Mouse (Mus musculus) midbrain, embryonic 11.5 days (tissue): ENCODE measurements around the gene Slc39a3. TPM values are rescaled to one million over a fixed set of nuclear protein-coding genes. Genes with fewer than 3 reads are reported as not detected.

Source experiments
- ATAC-seq: fragments of 200-750 bp; cut with Nextera tagmentation; 2 replicates; pipeline ENCODE4 v1.8.0; 2017; ENCODE audit warnings: moderate TSS enrichment, moderate library complexity; ENCODE audit not compliant: low FRiP score
- DNase-seq: peaks from one replicate; pipeline ENCODE4 v3.0.0; 2015; ENCODE audit warnings: low spot score; ENCODE audit errors: missing footprints
- H3K27ac ChIP-seq: fragments of 300-500 bp; sonication (generic); 2 replicates; pipeline ENCODE4 v1.5.1; 2014; ENCODE audit warnings: low read depth, low read length
- H3K27me3 ChIP-seq: fragments of 300-500 bp; sonication (generic); 2 replicates; pipeline ENCODE4 v1.6.1; 2014; ENCODE audit warnings: mild to moderate bottlenecking, low read length, moderate library complexity, mixed read lengths; ENCODE audit not compliant: control insufficient read depth, insufficient read depth
- H3K36me3 ChIP-seq: fragments of 300-500 bp; sonication (generic); 2 replicates; pipeline ENCODE4 v1.6.1; 2014; ENCODE audit warnings: mild to moderate bottlenecking, low read length, moderate library complexity, mixed read lengths; ENCODE audit not compliant: control insufficient read depth, insufficient read depth
- H3K4me1 ChIP-seq: fragments of 300-500 bp; sonication (generic); 2 replicates; pipeline ENCODE4 v1.6.1; 2014; ENCODE audit warnings: low read length; ENCODE audit not compliant: control insufficient read depth, insufficient read depth
- H3K4me2 ChIP-seq: fragments of 300-500 bp; sonication (generic); 2 replicates; pipeline ENCODE4 v1.6.1; 2014; ENCODE audit warnings: mild to moderate bottlenecking, moderate library complexity
- H3K4me3 ChIP-seq: fragments of 300-500 bp; sonication (generic); 2 replicates; pipeline ENCODE4 v1.5.1; 2014; ENCODE audit warnings: low read depth, low read length
- H3K9ac ChIP-seq: fragments of 300-500 bp; sonication (generic); 2 replicates; pipeline ENCODE4 v1.6.1; 2014; ENCODE audit warnings: low read length
- H3K9me3 ChIP-seq: fragments of 300-500 bp; sonication (generic); 2 replicates; pipeline ENCODE4 v1.6.1; 2016; ENCODE audit warnings: low read length; ENCODE audit not compliant: control insufficient read depth
- WGBS: fragments of 180-500 bp; shearing (Covaris S2); extraction: QIAGEN DNeasy Blood & Tissue Kit; methylation state at CpG from one replicate; pipeline ENCODE4 v1.1.7; 2014; 5-methylcytosine and 5-hydroxymethylcytosine counted together
- polyA plus RNA-seq: library from polyadenylated mRNA; unstranded; fragments of >200 nt; fragmentation: Nextera tagmentation; extraction: Ambion mirVana; gene quantifications from 2 replicates; pipeline ENCODE4 v1.2.1, GENCODE M21; 2014

Slc39a3 gene
- polyA plus RNA-seq, 1 experiment from 2014 or later, result 10.1 TPM

DNA sequence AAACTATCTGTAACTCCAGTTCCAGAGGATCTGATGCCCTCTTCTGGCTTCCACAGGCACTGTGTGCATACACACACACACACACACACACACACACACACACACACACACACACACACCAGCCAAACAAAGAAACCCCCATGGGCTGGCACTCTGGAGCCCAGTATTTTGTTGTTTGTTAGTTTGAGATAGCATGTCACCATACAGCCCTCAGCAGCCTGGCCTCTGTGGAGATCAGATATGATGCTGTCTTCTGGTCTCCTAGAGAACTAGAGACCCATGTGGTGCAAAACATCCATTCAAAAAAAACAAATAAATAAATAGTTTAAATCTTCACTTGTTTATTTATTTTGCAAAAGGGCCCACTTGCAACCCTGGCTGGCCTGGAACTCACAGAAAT, 9.0 kb downstream of the Slc39a3 start:
- no peak overlapping the region for H3K4me2 ChIP-seq
- no peak overlapping the region for H3K4me3 ChIP-seq
- H3K9ac ChIP-seq, result no peak overlapping the region
- H3K4me1 ChIP-seq, result peaks cover 7% of the 10 kb centered on the region; the same call in 1 of the 2 replicates
- H3K36me3 ChIP-seq, result peaks cover 6% of the 10 kb centered on the region; the same call in 1 of the 2 replicates
- H3K27ac ChIP-seq, result no peak overlapping the region
- ATAC-seq (no peak), DNase-seq (no peak)
- no peaks in the 10 kb centered on the region for H3K9me3 ChIP-seq
- peaks cover 7% of the 10 kb centered on the region for H3K27me3 ChIP-seq

GRCm38 (mm10) chr10:81027331-81027730, 9.9 kb downstream of the Slc39a3 start:
- DNase-seq (no peak), ATAC-seq (no peak)
- H3K27ac ChIP-seq, result no peak overlapping the region
- no peak overlapping the region for H3K4me3 ChIP-seq
- H3K36me3 ChIP-seq, result peaks cover 6% of the 10 kb centered on the region; the same call in 1 of the 2 replicates
- H3K9me3 ChIP-seq, result no peaks in the 10 kb centered on the region
- H3K27me3 ChIP-seq, result peaks cover 7% of the 10 kb centered on the region
- H3K4me1 ChIP-seq, result peaks cover 7% of the 10 kb centered on the region; the same call in 1 of the 2 replicates
- H3K4me2 ChIP-seq, result no peak overlapping the region
- H3K9ac ChIP-seq, result no peak overlapping the region
- WGBS, result 72% methylated on average over 4 of the region's 4 CpGs

DNA sequence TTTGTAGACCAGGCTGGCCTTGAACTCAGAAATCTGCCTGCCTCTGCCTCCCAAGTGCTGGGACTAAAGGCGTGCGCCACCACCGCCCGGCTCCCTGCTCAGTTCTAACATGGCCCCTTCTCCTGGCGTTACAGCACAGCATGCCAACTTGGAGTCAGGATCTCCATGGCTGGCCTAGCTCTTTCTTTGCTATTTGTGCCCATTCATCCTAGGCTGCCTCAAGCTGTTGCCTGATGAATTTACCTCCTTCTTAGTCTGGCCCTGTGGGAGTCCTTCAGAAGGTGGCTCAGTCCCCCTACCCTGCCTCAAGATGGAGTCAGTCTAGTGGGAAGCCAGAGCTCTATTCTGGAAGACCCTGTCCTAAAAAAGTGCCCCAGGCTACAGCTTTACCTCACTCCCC, 10.4 kb downstream of the Slc39a3 start:
- Histone ChIP-seq H3K36me3 (peaks cover 6% of the 10 kb centered on the region; the same call in 1 of the 2 replicates), H3K27me3 (peaks cover 7% of the 10 kb centered on the region), H3K27ac (no peak overlapping the region), H3K9me3 (no peaks in the 10 kb centered on the region), H3K4me1 (peaks cover 7% of the 10 kb centered on the region; the same call in 1 of the 2 replicates), H3K9ac (no peak overlapping the region), H3K4me2 (no peak overlapping the region), H3K4me3 (no peak overlapping the region)
- ATAC-seq (no peak), DNase-seq (no peak)
- WGBS, result 97% methylated on average over 5 of the region's 5 CpGs

DNA sequence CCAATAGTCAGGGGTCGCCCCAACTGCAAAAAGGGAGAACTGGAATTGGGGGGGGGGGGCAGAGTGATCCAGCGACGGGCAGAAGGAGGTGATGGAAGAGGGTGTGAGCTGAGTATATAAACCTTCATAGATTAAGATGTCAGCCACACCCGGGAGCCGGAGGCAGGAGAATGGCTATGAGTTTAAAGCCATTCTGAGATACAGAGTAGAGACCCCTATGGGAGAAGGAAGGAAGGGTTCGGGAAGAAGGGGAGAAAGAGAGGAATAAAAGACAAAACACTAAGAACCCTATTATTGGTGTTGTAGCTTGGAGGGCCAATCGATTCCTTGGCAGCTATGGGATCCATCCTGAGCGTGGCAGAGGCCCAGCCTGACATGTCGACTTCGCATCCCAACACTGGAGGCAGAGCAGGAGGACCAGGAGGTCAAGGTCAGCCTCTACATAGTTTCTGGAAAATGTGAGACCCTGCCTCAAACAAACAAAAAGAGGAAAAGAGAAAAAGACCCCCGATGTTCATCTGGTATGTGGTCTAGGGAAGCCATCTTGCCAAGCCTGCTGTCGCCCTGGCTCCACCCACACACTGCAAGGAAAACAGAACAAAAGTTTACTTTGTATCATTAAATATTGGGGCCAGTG, 11.5 kb downstream of the Slc39a3 start, which contains the start of gene Diras1:
Diras1 (minus strand) TSS at position 24 of the 637 bp plus-strand sequence.
- peak within 1 kb of the TSS; percentile 39 for H3K4me3 ChIP-seq
- peak within 1 kb of the TSS; percentile 73 for H3K4me2 ChIP-seq
- no peaks in the 10 kb centered on the region for H3K9me3 ChIP-seq
- H3K27me3 ChIP-seq, result peaks cover 7% of the 10 kb centered on the region
- peaks cover 7% of the 10 kb centered on the region; the same call in 1 of the 2 replicates for H3K4me1 ChIP-seq
- H3K36me3 ChIP-seq, result peaks cover under 1% of the 10 kb centered on the region; the same call in 1 of the 2 replicates
- peak within 1 kb of the TSS; percentile 65 for H3K9ac ChIP-seq
- 48% methylated on average over 12 of the region's 12 CpGs for WGBS
- ATAC-seq (no peak), DNase-seq (peak; percentile 82)
- H3K27ac ChIP-seq, result no peak within 1 kb of the TSS

- H3K4me2 ChIP-seq, result peak overlapping the region; percentile 73
- peak; percentile 60 for ATAC-seq
- peaks cover 7% of the 10 kb centered on the region for H3K27me3 ChIP-seq
- peak overlapping the region; percentile 39 for H3K4me3 ChIP-seq
- H3K27ac ChIP-seq, result no peak overlapping the region
- peak; percentile 84 for DNase-seq
- H3K36me3 ChIP-seq, result no peaks in the 10 kb centered on the region
- 1% methylated on average over 36 of the region's 43 CpGs for WGBS
- peak overlapping the region; percentile 65 for H3K9ac ChIP-seq
- H3K9me3 ChIP-seq, result no peaks in the 10 kb centered on the region
- peaks cover 7% of the 10 kb centered on the region; the same call in 1 of the 2 replicates for H3K4me1 ChIP-seq
Measured at GRCm38 (mm10) chr10:81025047-81025621, 12.1 kb downstream of the Slc39a3 start.

GRCm38 (mm10) chr10:81024346-81024937, 12.8 kb downstream of the Slc39a3 start:
- ATAC-seq, result no peak
- no peak for DNase-seq
- peak overlapping the region; percentile 73 for H3K4me2 ChIP-seq
- no peak overlapping the region for H3K27ac ChIP-seq
- peaks cover 7% of the 10 kb centered on the region for H3K27me3 ChIP-seq
- H3K4me1 ChIP-seq, result peaks cover 7% of the 10 kb centered on the region; the same call in 1 of the 2 replicates
- H3K9me3 ChIP-seq, result no peaks in the 10 kb centered on the region
- 67% methylated on average over 5 of the region's 5 CpGs for WGBS
- peak overlapping the region; percentile 39 for H3K4me3 ChIP-seq
- H3K9ac ChIP-seq, result peak overlapping the region; percentile 65
- no peaks in the 10 kb centered on the region for H3K36me3 ChIP-seq

DNA sequence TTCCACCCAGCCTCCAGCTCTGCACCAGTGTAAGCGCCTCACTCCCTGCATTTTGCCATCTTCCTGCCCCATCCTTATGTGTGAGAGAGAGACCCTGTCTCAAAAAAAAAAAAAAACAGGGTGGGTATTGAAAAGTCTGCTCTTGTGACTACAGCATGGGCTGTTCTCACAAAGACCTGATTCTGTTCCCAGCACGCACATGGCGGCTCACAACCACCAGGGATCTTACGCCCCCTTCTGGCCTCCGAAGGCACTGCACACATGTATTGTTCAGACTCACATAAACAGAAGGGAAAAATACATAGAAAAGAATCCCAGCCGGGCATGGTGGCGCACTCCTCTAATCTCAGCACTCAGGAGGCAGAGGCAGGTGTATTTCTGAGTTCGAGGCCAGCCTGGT, 14.5 kb downstream of the Slc39a3 start:
- no peak overlapping the region for H3K4me3 ChIP-seq
- no peak overlapping the region for H3K4me2 ChIP-seq
- no peaks in the 10 kb centered on the region for H3K9me3 ChIP-seq
- 63% methylated on average over 8 of the region's 8 CpGs for WGBS
- DNase-seq, result no peak
- H3K9ac ChIP-seq, result no peak overlapping the region
- H3K4me1 ChIP-seq, result peaks cover 7% of the 10 kb centered on the region; the same call in 1 of the 2 replicates
- ATAC-seq, result no peak
- no peak overlapping the region for H3K27ac ChIP-seq
- H3K27me3 ChIP-seq, result peaks cover 7% of the 10 kb centered on the region
- no peaks in the 10 kb centered on the region for H3K36me3 ChIP-seq

GRCm38 (mm10) chr10:81021547-81022110, 15.6 kb downstream of the Slc39a3 start:
- H3K27ac ChIP-seq, result no peak overlapping the region
- 18% methylated on average over 20 of the region's 26 CpGs for WGBS
- H3K4me1 ChIP-seq, result peaks cover 7% of the 10 kb centered on the region; the same call in 1 of the 2 replicates
- no peak overlapping the region for H3K4me2 ChIP-seq
- no peaks in the 10 kb centered on the region for H3K9me3 ChIP-seq
- H3K27me3 ChIP-seq, result peaks cover 7% of the 10 kb centered on the region
- no peak for DNase-seq
- H3K9ac ChIP-seq, result no peak overlapping the region
- ATAC-seq, result no peak
- no peak overlapping the region for H3K4me3 ChIP-seq
- H3K36me3 ChIP-seq, result no peaks in the 10 kb centered on the region

GRCm38 (mm10) chr10:81020207-81020606, 17.0 kb downstream of the Slc39a3 start:
- DNase-seq (no peak), ATAC-seq (no peak)
- WGBS, result 75% methylated on average over 2 of the region's 2 CpGs
- H3K4me3 ChIP-seq, result no peak overlapping the region
- no peaks in the 10 kb centered on the region for H3K36me3 ChIP-seq
- H3K9ac ChIP-seq, result no peak overlapping the region
- no peaks in the 10 kb centered on the region for H3K9me3 ChIP-seq
- H3K27ac ChIP-seq, result no peak overlapping the region
- no peak overlapping the region for H3K4me2 ChIP-seq
- peaks cover 7% of the 10 kb centered on the region for H3K27me3 ChIP-seq
- peaks cover 4% of the 10 kb centered on the region; the same call in 1 of the 2 replicates for H3K4me1 ChIP-seq
